Comparison of ENCODE assay signal across 9 mouse cellular contexts in genomic region chr17:46781876-46782275, GRCm38 (mm10). TPM values are rescaled to one million over a fixed set of nuclear protein-coding genes. Genes with fewer than 3 reads are reported as not detected.
DNase-seq lines count a peak whose midpoint lies in the region; ATAC-seq and TF ChIP-seq lines count a peak whose summit lies in the region.
"Had no signal": no experiment of that assay in that cellular context is flagged by ENCODE, and none has a peak within 500 bp of the region (broad histone marks: within the 10 kb centered on the region; RNA-seq: fewer than 3 reads in every experiment).

No protein-coding gene starts in this region.

- no peaks in the 10 kb centered on the region for H3K9me3 ChIP-seq in heart, embryonic 13.5 days
- no peaks in the 10 kb centered on the region for H3K9me3 ChIP-seq in G1E (replicated peaks)
- H3K9me3 ChIP-seq in hindbrain, embryonic 13.5 days: no peaks in the 10 kb centered on the region

- 3% methylated on average over 11 of the region's 11 CpGs for WGBS in heart, embryonic 13.5 days
- WGBS in hindbrain, embryonic 13.5 days: 5% methylated on average over 11 of the region's 11 CpGs
- WGBS in macrophage (ENCODE audit: missing documents): 3% methylated on average over 11 of the region's 11 CpGs

- H3K79me2 ChIP-seq in macrophage (ENCODE audit: inconsistent target): peaks cover 39% of the 10 kb centered on the region

- no peak for TF ChIP-seq CTCF in G1E (IDR thresholded peaks at IDR 0.05; ENCODE audit: low read depth, low read length)

- H3K27me3 ChIP-seq in heart, embryonic 13.5 days (replicated peaks): no peaks in the 10 kb centered on the region
- H3K27me3 ChIP-seq in G1E (ENCODE audit: insufficient read depth, low read length): no peaks in the 10 kb centered on the region
- H3K27me3 ChIP-seq in hindbrain, embryonic 13.5 days: no peaks in the 10 kb centered on the region

- H3K4me2 ChIP-seq in heart, embryonic 13.5 days: peak overlapping the region; percentile 75
- H3K4me2 ChIP-seq in hindbrain, embryonic 13.5 days: peak overlapping the region; percentile 71

- peaks cover 44% of the 10 kb centered on the region for H3K36me3 ChIP-seq in heart, embryonic 13.5 days
- H3K36me3 ChIP-seq in G1E (replicated peaks) (peaks cover 39% of the 10 kb centered on the region), macrophage (ENCODE audit: inconsistent target) (peaks cover 34% of the 10 kb centered on the region)
- H3K36me3 ChIP-seq in hindbrain, embryonic 13.5 days: peaks cover 38% of the 10 kb centered on the region

- no peak for ATAC-seq in heart, embryonic 13.5 days (ENCODE audit: extremely low read depth, insufficient number of reproducible peaks, low FRiP score, low TSS enrichment)
- no peak for ATAC-seq in G1E (ENCODE audit: extremely low read depth, insufficient number of reproducible peaks, low FRiP score, poor library complexity, severe bottlenecking)
- ATAC-seq in hindbrain, embryonic 13.5 days (ENCODE audit: low FRiP score): no peak
- ATAC-seq in inflammation-experienced regulatory T-cells, adult 6 months: no peak

- H3K9ac ChIP-seq in heart, embryonic 13.5 days: peak overlapping the region; percentile 90
- peak overlapping the region; percentile 83 for H3K9ac ChIP-seq in hindbrain, embryonic 13.5 days

- no peak for DNase-seq in heart, adult 9 months (ENCODE audit: low spot score in 2 of 2)
- DNase-seq in G1E (ENCODE audit: low spot score): no peak
- no peak for DNase-seq in thymus, postnatal 4 days
- no peak for DNase-seq in right cerebral cortex, postnatal 25 days

- H3K27ac ChIP-seq in heart, embryonic 13.5 days (replicated peaks): peak overlapping the region; percentile 87
- peak overlapping the region; percentile 93 for H3K27ac ChIP-seq in hindbrain, embryonic 13.5 days
- H3K27ac ChIP-seq in macrophage: peak overlapping the region; percentile 59

- H3K4me3 ChIP-seq in heart, embryonic 13.5 days: peak overlapping the region; percentile 79
- H3K4me3 ChIP-seq in G1E (ENCODE audit: low read depth, low read length): peak overlapping the region; percentile 78
- peak overlapping the region; percentile 64 for H3K4me3 ChIP-seq in hindbrain, embryonic 13.5 days
- peak overlapping the region; percentile 80 for H3K4me3 ChIP-seq in macrophage (ENCODE audit: inconsistent target)

- H3K4me1 ChIP-seq in heart, embryonic 13.5 days: peaks cover 12% of the 10 kb centered on the region
- H3K4me1 ChIP-seq in G1E (ENCODE audit: insufficient read depth, low read depth, low read length): peaks cover 39% of the 10 kb centered on the region
- H3K4me1 ChIP-seq in hindbrain, embryonic 13.5 days (replicated peaks): peaks cover 15% of the 10 kb centered on the region

RNA-seq across cellular contexts. Expression of gene Rpl7l1, which starts 0.6 kb away (rescaled TPM):
- 85.1 and 101 TPM in 2 replicates for polyA plus RNA-seq in heart, embryonic 13.5 days (2015; fragmentation: Nextera tagmentation; extraction: Ambion mirVana)
- total RNA-seq in G1E (2014; fragmentation: Nextera tagmentation) (154 and 166 TPM in 2 replicates), G1E (2017) (159 and 181 TPM in 2 replicates)
- polyA plus RNA-seq in G1E (2012) (7.0 and 11.3 TPM in 2 replicates), macrophage (2018) (64.6 to 81.8 TPM (median 70.4 TPM) in 3 replicates)
- 92.8 and 113 TPM in 2 replicates for polyA plus RNA-seq in hindbrain, embryonic 13.5 days (2015; fragmentation: Nextera tagmentation; extraction: Ambion mirVana)
- 10 to 100 TPM; 16.7 to 71.0 (median 37.8) TPM for total RNA-seq in macrophage (2018; cell fraction: chromatin; rRNA removed)
- total RNA-seq in macrophage (2018; cell fraction: cytosol; rRNA removed): 10 to 100 TPM; 50.7 to 93.7 (median 70.4) TPM
- total RNA-seq in macrophage (2018; cell fraction: nucleus; rRNA removed): 10 to 100 TPM; 17.2 to 62.0 (median 29.1) TPM
- 100 to 1,000 TPM; 120 to 149 (median 139) TPM for polyA plus RNA-seq in inflammation-experienced regulatory T-cells, adult 6 months (2017; shearing (Covaris generic))

RNA-seq across cellular contexts. Expression of gene 2310039H08Rik, which starts 9.4 kb away (rescaled TPM):
- 48.8 and 56.9 TPM in 2 replicates for polyA plus RNA-seq in heart, embryonic 13.5 days (2015; fragmentation: Nextera tagmentation; extraction: Ambion mirVana)
- total RNA-seq in G1E (2014; fragmentation: Nextera tagmentation) (26.8 and 33.4 TPM in 2 replicates), G1E (2017) (17.4 and 24.3 TPM in 2 replicates)
- polyA plus RNA-seq in G1E (2012) (129 and 189 TPM in 2 replicates), macrophage (2018) (7.4 to 12.7 TPM (median 10.2 TPM) in 3 replicates)
- 49.4 and 58.4 TPM in 2 replicates for polyA plus RNA-seq in hindbrain, embryonic 13.5 days (2015; fragmentation: Nextera tagmentation; extraction: Ambion mirVana)
- 1 to 10 TPM in 17 of 26 experiments, not detected in 9; 1.2 to 7.5 (median 2.4) TPM for total RNA-seq in macrophage (2018; cell fraction: chromatin; rRNA removed)
- total RNA-seq in macrophage (2018; cell fraction: cytosol; rRNA removed): 10 to 100 TPM in 7 of 26 experiments, 1 to 10 TPM in 19; 5.7 to 10.9 (median 8.3) TPM
- 10 to 100 TPM in 2 of 26 experiments, 1 to 10 TPM in 23, not detected in 1; 1.0 to 10.7 (median 3.2) TPM for total RNA-seq in macrophage (2018; cell fraction: nucleus; rRNA removed)
- 10 to 100 TPM; 16.4 to 17.9 (median 17.3) TPM for polyA plus RNA-seq in inflammation-experienced regulatory T-cells, adult 6 months (2017; shearing (Covaris generic))

RNA-seq across cellular contexts. Expression of gene Ptcra, which starts 18.4 kb away (rescaled TPM):
- polyA plus RNA-seq in heart, embryonic 13.5 days (2015; fragmentation: Nextera tagmentation; extraction: Ambion mirVana): 0.23 and 0.44 TPM in 2 replicates
- not detected in 2 replicates for total RNA-seq in G1E (2014; fragmentation: Nextera tagmentation)
- total RNA-seq in G1E (2017): 0.12 and 0.27 TPM in 2 replicates
- polyA plus RNA-seq in G1E (2012): 0.04 and 0.07 TPM in 2 replicates
- polyA plus RNA-seq in hindbrain, embryonic 13.5 days (2015; fragmentation: Nextera tagmentation; extraction: Ambion mirVana): 0.26 and 0.40 TPM in 2 replicates
- total RNA-seq in macrophage (2018; cell fraction: chromatin; rRNA removed): not detected
- total RNA-seq in macrophage (2018; cell fraction: cytosol; rRNA removed): not detected
- total RNA-seq in macrophage (2018; cell fraction: nucleus; rRNA removed): under 1 TPM in 2 of 26 experiments, not detected in 24; 0.48 to 0.56 TPM
- polyA plus RNA-seq in macrophage (2018): not detected in 3 replicates
- polyA plus RNA-seq in inflammation-experienced regulatory T-cells, adult 6 months (2017; shearing (Covaris generic)): under 1 TPM in 2 of 3 experiments, not detected in 1; 0.44 to 0.47 TPM
- total RNA-seq: gastrocnemius, postnatal 25 days had no signal

RNA-seq across cellular contexts. Expression of gene Cnpy3, which starts 29.9 kb away (rescaled TPM):
- 47.7 and 52.8 TPM in 2 replicates for polyA plus RNA-seq in heart, embryonic 13.5 days (2015; fragmentation: Nextera tagmentation; extraction: Ambion mirVana)
- total RNA-seq in G1E (2014; fragmentation: Nextera tagmentation): 12.8 and 14.4 TPM in 2 replicates
- 36.3 and 41.1 TPM in 2 replicates for total RNA-seq in G1E (2017)
- polyA plus RNA-seq in G1E (2012): 96.9 and 114 TPM in 2 replicates
- 66.1 and 67.1 TPM in 2 replicates for polyA plus RNA-seq in hindbrain, embryonic 13.5 days (2015; fragmentation: Nextera tagmentation; extraction: Ambion mirVana)
- total RNA-seq in macrophage (2018; cell fraction: chromatin; rRNA removed): 100 to 1,000 TPM in 12 of 26 experiments, 10 to 100 TPM in 14; 15.2 to 163 (median 91.1) TPM
- 100 to 1,000 TPM in 15 of 26 experiments, 10 to 100 TPM in 11; 67.0 to 134 (median 104) TPM for total RNA-seq in macrophage (2018; cell fraction: cytosol; rRNA removed)
- 100 to 1,000 TPM in 20 of 26 experiments, 10 to 100 TPM in 6; 27.3 to 196 (median 150) TPM for total RNA-seq in macrophage (2018; cell fraction: nucleus; rRNA removed)
- 79.0 to 118 TPM (median 88.6 TPM) in 3 replicates for polyA plus RNA-seq in macrophage (2018)
- polyA plus RNA-seq in inflammation-experienced regulatory T-cells, adult 6 months (2017; shearing (Covaris generic)): 10 to 100 TPM; 19.1 to 36.3 (median 27.8) TPM

RNA-seq across cellular contexts. Expression of gene Gnmt, which starts 52.9 kb away (rescaled TPM):
- 1.5 and 2.0 TPM in 2 replicates for polyA plus RNA-seq in heart, embryonic 13.5 days (2015; fragmentation: Nextera tagmentation; extraction: Ambion mirVana)
- total RNA-seq in G1E (2014; fragmentation: Nextera tagmentation) (not detected in 2 replicates), G1E (2017) (0.52 TPM in 1 of 2 replicates, not detected in the other)
- polyA plus RNA-seq in G1E (2012) (0.17 TPM in 1 of 2 replicates, not detected in the other), macrophage (2018) (0.32 TPM in 1 of 3 replicates, not detected in the others)
- polyA plus RNA-seq in hindbrain, embryonic 13.5 days (2015; fragmentation: Nextera tagmentation; extraction: Ambion mirVana): 0.90 and 1.5 TPM in 2 replicates
- 1 to 10 TPM in 19 of 26 experiments, under 1 TPM in 3, not detected in 4; 0.73 to 4.6 (median 2.3) TPM for total RNA-seq in macrophage (2018; cell fraction: chromatin; rRNA removed)
- total RNA-seq in macrophage (2018; cell fraction: cytosol; rRNA removed): under 1 TPM in 15 of 26 experiments, not detected in 11; 0.10 to 0.99 (median 0.24) TPM
- total RNA-seq in macrophage (2018; cell fraction: nucleus; rRNA removed): 1 to 10 TPM in 19 of 26 experiments, under 1 TPM in 4, not detected in 3; 0.46 to 5.5 (median 1.9) TPM
- 1 to 10 TPM in 1 of 3 experiments, under 1 TPM in 2; 0.40 to 2.3 (median 0.72) TPM for polyA plus RNA-seq in inflammation-experienced regulatory T-cells, adult 6 months (2017; shearing (Covaris generic))
